Mouse (Mus musculus) spleen, postnatal 10 days (tissue): Measurements from ENCODE around the gene Metrn.

Source experiments
- DNase-seq, 2 experiments: peaks; one replicate each; pipeline ENCODE4 v3.0.0; 2021 to 2022; ENCODE audit warnings: low spot score in 2 of 2

Gene Metrn

DNA sequence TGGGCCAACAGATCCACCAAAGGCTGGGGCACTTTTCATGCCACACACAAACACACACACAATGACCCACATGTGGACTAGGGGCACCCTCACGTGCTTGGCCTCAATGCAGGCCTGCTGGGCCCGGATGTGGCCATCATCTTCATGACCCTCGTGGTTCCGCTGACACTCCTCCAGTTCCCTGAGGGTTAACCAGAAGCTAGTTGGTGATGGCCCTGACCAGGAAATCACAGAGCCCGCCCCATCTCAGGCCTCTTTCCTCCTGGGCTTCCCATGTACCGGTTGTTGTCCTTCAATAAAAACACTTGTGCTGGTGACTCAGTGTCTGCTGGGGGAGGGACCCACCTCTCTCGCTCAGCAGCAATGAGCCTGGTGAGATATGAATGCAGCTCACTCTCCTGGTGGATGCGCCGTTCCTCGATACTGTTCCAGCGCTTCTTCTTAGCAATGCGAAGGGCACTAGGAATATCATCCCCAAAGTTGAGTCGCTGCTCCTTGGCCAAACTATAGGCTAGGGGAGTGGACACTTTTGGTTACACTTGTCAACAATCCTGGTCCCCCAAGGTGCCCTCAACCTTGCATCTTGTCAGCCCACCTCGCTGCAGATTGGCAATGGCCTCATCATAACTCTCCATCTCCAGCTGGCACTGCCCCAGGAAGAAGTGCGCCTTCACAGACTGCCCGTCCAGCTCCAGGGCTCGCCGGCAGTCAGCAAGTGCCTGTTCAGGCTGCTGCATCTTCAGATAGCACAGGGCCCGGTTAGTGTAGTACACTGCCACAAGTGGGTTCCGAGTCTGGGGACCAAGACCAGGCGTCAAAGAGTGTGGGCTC is 34.7 kb upstream of the Metrn start:
- DNase-seq: peak in 1 of 2 experiments; percentile 56

DNA sequence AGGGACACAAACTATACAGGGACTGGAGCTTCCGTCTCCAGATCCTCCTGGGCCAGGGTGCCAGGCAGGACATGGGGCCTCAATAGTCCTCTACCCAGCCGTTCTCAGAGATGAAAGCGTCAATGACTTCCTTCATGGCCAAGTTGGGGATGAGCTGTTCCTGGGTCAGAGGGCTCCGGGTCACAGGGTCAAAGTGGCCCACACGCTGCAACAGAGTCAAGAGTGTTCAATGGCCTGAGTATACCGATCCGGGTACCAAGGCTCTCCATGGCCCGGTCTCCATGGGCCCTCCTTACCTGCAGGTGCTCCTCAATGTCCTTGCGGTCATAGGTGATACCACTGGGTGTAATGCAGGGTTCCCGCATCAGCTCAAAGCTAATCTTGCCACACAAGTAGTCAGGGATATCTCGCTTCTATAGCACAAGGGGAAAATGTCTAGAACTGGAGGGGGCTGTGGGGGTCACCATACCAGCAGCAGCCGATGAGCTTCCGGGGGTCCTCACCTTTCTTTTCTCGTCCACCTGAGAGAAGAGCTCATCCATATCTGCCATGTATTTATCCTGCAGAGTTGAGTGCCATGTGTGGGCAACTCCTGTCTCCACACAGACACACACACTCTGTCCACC is 34.0 kb upstream of the Metrn start:
- DNase-seq: no peak

DNA sequence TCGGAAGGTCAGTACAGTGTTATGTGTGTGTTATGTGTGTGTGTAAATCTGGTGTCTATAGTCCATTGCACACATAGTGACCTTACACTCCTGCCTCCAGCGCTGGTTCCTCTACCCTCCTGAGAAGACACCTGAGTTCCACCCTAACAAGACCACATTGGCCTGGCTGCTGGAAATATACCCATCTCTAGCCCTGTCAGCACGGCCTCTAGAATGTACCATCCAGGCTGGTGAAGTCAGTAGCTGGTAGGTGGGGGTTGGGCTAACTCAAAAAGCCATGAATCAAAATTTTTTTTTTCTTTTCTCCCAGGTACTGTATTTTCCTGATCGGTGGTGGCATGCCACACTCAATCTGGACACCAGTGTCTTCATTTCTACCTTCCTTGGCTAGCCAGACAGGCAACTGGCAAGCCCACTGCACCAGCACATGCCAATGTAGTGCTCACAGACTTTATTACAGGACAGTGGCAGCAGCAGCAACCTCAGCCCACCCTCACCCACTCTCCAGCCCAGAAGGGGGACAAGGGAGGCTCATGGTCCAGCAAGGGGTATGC is 33.3 kb upstream of the Metrn start:
- DNase-seq: no peak

DNA sequence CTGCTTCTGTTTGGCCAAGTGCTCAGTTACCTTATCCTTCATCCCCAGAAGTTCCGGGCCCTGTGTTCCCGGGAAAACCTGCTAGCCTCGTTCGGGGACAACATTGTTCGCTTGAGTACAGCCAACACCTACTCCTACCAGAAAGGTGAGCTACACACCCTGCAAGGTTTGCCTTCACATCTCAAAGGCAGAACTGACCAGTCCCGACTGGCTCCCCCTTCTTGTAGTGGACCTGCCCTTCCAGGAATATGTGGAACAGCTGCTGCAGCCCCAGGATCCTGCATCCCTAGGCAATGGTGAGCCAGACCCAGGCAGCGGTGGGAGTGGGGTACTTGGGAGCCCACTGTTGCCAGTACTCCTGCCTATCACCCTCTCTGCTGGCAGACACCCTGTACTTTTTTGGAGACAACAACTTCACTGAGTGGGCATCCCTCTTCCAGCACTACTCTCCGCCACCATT is 32.7 kb upstream of the Metrn start:
- DNase-seq: no peak

DNA sequence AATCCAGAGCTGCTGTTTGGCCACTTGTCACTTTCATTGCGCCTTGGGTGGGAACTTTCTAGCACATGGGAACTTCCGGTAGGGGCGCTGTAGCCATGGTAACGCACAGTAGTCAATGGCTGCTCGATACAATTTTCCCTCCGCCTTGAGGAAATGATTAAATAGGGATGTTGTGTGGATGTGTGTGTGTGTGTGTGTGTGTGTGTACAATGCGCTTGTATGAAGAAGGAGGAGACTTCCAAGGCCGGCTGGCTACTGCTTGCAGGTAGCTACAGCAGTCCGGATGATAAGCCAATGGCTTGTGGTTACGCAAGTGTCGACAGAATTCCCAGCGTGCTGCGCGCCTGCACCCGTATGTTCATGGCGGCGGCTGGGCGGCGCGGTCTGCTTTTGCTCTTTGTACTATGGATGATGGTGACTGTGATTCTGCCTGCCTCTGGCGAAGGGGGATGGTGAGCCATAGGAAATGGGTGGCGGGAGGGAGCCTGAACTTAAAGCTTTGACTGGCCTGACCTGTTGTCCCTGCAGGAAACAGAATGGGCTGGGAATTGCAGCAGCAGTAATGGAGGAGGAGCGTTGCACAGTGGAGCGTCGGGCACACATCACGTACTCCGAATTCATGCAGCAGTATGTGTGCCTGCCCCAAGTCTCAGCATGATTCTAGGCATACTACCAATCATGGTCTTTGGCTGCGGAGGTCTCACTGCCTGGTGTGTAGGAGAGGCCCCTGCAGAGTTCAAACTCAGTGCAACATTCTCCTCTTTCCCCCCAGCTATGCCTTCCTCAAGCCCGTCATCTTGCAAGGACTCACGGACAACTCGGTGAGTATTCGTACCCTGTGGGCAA is 32.0 kb upstream of the Metrn start, which contains the start of gene Jmjd8:
TSS of gene Jmjd8 (plus strand) at position 156 of the 846 bp plus-strand sequence.
- DNase-seq: peak; percentile 61 to 78

DNA sequence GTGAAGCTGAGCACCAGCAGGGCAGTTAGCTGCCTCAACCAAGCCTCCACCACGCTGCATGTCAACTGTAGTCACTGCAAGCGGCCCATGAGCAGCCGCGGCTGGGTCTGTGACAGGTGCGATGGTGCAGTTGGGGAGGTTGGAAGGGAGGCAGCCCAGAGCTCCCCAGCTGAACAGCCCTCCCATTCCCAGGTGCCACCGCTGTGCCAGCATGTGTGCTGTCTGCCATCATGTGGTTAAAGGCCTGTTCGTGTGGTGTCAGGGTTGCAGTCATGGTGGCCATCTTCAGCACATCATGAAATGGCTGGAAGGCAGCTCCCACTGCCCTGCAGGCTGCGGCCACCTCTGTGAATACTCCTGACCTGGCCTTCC is 31.3 kb upstream of the Metrn start:
- DNase-seq: no peak

DNA sequence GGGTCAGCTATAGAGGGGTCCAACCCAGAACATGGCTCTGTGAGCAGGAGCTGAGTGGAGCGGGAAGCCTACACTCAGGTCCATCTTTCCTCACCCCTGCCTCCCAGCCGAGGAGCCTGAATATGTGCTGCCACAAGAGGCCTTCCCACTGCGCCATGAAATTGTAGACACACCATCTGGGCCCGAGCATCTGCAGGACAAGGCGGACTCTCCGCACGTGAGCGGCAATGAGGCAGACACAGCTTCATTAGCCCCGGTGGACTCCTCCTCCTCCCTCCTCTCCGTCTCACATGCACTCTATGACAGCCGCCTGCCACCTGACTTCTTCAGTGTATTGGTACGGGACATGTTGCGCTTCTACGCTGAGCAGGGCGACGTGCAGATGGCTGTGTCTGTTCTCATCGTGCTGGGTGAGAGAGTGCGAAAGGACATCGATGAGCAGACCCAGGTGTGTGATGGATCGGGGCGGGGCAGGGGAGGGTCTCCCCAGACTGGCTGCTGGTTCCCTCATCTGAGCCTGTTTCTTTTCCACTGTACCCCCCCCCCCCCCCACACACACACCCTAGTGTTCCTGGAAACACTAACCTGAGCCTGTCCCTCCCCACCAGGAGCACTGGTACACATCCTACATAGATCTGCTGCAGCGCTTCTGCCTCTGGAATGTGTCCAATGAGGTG is 30.7 kb upstream of the Metrn start:
- no peak for DNase-seq

DNA sequence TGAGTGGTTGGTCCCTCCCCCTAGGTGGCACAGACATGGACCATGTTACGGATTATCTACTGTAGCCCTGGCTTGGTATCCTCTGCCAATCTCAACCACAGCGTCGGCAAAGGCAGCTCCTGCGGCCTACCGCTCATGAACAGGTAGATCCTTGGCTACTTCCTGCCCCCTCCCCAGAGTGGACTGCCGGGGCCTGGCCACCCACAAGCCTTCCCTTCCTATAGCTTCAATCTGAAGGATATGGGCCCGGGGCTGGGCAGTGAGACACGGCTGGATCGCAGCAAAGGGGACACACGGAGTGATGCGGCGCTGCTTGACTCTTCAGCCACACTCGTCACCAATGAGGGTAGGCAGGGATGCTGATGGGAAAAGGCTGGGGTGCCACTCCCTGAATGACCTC is 30.1 kb upstream of the Metrn start:
- DNase-seq: no peak

DNA sequence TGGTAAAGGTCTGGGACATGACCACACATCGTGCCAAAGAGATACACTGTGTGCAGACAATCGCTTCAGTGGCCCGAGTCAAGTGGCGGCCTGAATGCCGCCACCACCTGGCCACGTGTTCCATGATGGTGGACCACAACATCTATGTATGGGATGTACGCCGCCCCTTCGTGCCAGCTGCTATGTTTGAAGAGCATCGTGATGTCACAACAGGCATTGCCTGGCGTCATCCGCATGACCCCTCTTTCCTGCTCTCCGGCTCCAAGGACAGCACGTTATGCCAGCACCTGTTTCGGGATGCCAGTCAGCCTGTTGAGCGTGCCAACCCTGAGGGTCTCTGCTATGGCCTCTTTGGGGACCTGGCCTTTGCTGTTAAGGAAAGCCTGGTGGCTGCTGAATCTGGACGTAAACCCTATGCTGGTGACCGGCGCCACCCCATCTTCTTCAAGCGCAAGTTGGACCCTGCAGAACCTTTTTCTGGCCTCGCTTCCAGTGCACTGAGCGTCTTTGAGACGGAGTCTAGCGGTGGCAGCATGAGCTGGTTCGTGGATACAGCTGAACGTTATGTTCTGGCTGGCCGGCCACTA is 29.1 kb upstream of the Metrn start:
- DNase-seq: no peak

DNA sequence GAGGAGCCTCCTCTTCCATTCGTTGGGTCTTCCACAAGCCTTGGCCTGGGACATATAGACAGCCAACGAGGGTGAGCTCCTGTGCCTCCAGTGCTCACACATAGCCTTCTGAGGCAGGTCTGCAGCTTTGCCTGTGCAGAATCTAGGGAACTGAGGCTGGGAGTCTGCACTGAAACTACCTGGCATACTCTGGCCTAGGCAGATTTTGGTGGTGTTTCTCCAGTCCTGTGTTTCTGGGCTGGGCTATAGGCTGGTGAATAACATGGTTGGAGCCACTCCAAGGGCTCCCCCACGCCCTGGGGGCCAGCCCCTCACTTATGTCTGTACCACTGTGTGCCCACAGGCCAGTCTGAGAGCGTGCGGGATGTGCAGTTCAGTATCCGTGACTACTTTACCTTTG is 28.4 kb upstream of the Metrn start:
- no peak for DNase-seq

DNA sequence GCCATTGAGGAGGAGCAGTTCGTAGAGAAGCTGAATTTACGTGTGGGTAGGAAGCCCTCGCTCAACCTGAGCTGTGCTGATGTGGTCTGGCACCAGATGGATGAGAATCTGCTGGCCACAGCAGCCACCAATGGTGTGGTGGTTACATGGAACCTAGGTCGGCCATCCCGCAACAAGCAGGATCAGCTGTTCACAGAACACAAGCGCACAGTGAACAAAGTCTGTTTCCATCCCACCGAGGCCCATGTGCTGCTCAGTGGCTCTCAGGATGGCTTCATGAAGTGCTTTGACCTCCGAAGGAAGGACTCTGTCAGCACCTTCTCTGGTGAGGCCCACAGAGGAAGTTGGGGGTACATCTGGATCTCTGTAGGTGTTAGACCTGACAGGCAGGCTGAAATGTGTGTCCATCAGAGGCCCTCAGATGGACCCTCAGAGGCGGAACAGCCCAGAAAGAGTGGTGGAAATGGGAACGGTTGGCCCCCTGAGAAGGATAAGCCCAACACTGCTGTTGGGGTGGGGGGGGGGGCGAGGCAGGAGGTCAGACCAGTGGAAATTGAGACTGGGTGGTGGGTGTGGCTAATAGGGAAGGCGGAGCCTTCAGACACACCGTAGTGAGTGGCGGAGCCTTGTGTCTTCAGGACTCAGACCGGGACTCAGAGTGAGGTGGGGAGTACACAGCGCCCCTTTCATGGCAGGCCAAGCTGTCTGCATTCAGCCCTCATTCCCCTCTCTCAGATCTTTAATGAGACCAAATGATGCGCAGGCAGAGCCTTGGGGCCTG is 27.6 kb upstream of the Metrn start:
- peak in 1 of 2 experiments; percentile 22 for DNase-seq

DNA sequence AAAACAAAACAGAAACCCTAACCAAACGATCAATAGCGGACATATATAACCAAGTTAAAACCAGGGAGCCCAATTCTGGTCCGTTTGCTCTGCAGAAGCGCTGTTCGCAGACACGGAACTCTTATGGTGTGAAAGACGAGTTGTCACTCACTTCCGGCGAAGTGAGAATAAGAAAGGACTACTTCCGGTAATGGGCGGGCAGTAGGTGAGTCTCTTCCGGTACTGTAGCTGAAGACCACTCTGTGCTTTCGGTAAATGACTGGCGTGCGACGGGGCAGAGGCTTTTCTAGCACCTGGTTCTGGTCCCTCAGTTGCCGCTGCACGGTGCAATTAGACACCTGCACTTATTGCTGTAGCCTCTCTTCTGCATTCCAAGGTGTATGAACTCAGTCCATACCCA is 26.5 kb upstream of the Metrn start, which contains the start of gene Wdr24:
TSS of gene Wdr24 (plus strand) at position 176 of the 400 bp plus-strand sequence.
- DNase-seq: peak; percentile 73 to 80

DNA sequence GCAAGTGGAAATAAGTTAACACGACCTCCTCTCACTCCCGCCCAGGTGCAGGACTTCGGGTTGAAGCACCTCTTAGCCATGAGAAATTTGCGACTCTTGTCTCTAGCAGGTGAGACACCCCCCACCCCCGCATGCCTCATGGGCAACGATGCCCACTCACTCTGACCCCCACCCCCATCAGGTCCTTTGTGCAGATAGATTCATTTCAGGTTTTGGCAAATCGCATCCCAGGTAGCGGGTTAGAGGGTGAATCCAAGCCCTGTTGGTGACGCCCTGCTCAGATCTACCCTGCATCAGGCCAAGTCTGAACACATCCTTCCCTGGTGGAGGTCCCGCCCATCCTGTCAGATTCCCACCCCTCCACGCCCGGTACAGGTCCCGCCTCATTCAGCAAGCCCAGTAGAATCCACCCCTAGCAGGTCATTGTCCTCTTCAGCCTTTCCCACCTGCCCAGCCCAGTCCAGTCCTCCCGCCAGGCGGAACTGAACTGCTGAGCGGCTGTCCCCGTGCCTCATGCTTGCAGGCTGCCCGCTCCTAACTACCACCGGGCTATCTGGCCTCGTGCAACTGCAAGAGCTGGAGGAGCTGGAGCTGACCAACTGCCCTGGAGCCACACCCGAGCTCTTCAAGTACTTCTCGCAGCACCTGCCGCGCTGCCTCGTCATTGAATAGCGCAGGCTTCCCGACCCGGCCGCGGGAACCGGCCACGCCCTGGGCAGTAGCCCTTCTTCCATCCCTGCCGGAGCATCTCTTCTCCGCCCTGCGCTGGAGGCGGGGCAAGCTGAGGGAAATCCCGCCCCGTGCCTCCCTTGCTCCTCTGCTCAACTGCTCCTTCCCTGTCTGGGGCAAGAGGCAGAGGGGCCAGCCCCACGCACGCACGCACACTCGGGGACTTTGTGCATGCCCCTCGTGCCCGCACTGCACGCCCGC is 22.2 kb upstream of the Metrn start:
- DNase-seq: no peak

DNA sequence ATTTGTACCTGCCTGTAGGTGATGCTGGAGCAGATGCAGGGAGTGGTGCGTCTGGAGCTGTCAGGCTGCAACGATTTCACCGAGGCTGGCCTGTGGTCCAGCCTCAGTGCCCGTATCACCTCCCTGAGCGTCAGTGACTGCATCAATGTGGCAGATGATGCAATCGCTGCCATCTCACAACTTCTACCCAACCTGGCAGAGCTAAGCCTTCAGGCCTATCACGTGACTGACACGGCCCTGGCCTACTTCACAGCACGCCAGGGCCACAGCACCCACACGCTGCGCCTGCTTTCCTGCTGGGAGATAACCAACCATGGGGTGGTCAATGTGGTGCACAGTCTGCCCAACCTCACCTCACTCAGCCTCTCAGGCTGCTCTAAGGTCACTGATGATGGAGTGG is 20.7 kb upstream of the Metrn start:
- DNase-seq: no peak

DNA sequence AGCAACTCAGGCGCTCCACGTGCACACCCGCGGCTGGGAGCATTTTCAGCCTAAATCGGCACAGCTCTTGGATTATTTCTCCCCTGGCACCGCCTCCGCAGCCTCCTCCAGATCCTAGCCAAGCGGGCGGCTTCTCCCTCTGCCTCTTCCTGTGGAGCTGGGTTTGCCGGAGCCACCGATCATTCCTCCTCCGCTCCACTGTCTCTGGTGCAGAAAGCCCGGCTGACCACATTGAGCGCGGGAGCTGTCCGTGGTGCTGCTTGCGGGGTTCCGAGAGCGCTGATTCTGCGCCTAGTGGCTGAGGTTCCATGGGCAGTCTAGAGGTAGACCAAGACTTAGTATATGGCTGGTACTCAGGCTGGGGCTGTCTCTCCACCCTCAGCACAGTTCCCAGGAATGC is 16.5 kb upstream of the Metrn start:
- DNase-seq: peak; percentile 60 to 90

DNA sequence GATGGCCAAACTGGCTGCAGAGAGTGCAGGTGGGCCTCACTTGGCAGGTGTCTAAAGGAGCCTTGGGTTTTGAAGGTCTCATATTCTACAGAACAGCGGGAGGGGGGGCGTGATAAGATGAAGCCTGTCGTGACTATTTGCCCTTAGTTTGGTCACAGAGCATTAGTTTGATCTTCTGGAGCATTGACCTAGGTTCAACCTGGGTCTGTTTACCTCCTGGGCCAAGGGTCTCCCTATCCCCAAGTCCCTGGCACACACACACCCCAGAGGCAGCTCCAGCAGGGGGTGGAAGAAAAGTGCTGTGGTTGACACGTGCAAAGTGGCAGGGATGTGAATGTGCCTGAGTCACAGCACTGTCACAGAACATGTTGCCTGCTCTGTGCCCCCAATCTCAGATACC is 14.0 kb upstream of the Metrn start:
- no peak for DNase-seq

DNA sequence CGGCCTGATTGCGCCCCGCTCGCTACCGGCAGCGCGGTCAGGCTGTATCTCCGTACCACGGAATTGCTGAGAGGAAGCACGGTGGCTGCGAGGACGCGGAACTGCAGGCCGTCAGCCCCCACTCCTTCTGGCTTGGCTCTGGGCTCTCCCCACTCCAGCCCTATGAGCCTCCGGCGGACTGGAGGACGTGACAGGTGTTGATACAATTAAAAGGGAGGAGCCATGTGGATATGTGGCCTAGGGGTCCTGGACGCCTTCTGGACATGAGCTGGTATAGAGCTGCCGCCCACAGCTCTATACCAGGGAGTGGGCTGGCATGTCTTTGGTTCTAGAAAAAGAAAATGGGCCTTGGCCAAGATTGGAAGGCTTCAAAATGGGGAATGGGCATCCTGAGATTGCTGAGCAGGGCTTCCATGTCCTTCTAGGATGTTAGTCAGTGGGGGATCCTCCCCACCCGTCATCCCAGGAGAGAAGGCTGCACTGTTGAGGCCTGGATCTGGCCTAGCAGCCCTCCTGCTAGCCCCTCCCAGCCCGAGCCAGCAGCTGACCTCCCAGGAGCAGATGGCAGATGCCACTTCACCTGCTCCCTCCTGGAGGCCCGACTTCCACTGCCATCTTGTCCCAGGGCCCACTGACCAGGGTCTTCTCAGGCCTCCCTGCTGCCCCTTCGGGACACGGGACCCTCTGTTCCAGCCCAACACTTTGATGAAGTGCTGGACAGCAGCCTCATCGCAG is 12.8 kb upstream of the Metrn start:
- no peak for DNase-seq
